Mouse (Mus musculus) layer of hippocampus, adult 8-10 months (tissue): ENCODE measurements around the gene Sema4a. TPM values are rescaled to one million over a fixed set of nuclear protein-coding genes. Genes with fewer than 3 reads are reported as not detected.

Experiments used
- DNase-seq, 2 experiments: peaks; one replicate each; pipeline ENCODE4 v3.0.0; 2022; ENCODE audit warnings: low spot score in 2 of 2
- total RNA-seq, 4 experiments: library from RNA; stranded (reverse); gene quantifications; 2 replicates each; pipeline ENCODE4 v1.2.4; 2022

Gene Sema4a
- total RNA-seq, 4 experiments from 2014 or later, result 43.0 to 52.1 (median 50.8) TPM

DNA sequence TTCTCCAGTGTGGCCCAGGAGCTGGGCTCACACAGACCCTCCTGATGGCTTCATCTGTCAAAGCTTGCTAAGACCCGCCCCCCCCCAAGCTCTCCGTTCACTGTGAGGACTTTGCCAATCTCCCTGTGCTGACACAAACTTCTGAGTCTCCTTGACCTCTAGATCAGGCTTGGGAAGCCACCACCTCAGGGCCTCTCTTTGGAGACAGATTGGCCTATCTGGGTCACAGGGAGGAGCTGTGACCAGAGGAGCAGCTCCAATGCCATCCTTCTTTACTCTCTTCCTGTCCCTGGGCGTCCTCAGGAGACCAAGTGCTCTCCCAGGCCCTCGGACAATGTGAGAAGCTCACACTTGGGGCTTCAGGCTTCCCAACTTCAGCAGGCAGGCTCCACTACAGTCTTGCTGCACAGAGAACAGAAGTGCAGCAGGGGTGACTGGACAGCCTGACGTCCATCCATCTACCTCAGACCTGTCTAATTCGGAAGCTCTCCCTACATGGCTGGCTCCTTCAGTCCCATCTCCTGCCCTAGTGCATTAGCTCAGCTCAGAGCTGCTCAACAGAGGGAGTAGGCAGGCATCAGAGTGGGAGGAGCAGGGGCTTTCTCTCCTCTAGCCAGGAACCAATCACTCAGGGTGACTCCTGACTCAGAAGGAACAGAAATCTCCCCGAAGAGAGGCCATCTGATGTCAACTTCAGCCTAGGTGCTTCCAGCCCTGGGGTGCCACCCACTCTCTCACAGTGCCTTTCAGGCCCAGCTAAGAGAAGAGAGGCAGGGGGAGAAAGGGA lies 4.0 kb downstream of the Sema4a start:
- DNase-seq, result no peak

DNA sequence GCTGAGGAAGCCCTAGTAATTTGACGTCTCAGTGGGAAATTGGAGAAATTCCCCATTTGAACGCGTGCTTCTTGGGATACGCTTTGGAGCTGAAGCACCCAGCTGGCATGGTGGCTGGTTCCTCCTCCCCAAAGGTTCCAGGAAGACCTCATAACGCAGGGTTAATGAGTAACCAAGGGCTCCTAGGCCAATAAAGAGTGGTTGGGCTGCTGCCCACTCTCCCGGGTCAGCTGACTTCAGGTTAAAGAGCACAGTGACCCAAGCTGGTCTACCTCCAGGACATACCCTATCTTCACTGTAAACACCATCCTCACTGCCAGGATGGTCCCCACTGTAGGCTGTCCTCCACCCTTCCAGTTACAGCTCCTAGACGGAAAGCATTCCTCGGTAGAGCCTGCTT lies 4.7 kb downstream of the Sema4a start:
- DNase-seq, result no peak

DNA sequence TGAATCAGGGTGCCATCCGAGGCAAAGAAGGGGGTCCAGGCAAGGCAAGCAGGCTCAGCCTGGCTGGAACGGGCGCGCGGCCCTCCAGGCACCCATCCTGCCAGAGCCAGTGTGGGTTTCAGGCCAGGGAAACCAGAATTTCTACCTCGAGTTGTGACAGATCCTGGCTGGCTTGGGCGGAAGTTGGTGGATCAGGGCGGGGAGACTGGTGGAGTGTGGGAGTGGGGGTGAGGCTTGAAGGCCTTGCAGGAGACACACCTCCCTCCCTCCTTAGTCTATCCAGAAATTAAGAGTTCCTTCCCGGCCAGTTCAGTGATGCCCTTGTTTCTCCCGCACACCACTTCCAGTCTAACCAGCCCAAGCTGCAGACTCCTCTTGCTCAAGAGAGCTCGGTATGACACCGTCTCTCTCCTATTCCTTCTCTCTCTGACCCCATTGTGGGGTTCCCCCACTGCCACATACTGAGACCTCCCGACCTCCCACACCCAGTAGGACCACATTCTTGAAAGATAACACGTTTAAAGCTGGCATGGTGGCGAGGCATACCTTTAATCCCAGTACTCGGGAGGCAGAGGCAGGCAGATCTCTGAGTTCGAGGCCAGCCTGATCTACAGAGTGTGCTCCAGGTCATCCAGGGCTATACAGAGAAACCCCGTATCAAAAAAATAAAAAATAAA lies 5.3 kb downstream of the Sema4a start:
- DNase-seq, result no peak

DNA sequence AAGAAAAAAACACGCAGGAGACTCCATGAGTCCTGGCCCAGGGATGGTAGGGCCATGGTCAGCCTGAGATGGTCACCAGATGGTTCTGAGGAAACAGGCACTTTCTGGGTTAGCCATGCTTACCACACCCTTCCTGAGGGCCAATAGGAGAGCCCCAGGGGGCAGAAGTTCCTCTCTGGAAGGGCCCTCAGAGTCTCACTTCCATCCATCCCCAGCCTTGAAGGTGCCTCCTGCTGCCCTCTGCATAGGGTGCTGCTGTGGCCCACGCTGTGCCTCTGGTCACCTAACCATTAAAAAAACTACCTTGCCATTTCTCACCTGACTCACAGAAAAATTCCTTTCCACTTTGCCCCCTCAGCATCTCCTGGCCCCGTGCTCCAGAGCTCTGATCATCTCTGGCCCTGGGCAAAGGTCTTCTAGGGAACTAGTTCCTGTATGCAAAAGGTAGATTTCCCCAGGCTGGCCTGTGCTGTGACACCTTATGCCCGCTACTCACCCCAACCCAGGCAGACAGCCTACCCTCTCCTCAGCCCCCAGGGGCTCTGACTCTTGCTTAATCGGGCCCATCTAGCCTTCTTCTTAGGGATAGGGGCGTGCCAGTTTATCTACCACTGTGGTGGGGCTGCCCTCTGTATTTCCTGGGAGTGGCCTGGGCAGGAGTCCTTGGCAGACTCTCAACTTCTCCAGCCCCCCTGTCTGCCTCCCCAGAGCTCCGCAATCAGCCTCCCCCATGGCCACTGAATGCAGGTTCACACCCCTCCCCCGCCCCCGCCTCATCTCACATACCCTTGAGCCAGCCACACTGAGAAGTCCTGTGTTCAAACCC lies 6.0 kb downstream of the Sema4a start:
- DNase-seq, result no peak

DNA sequence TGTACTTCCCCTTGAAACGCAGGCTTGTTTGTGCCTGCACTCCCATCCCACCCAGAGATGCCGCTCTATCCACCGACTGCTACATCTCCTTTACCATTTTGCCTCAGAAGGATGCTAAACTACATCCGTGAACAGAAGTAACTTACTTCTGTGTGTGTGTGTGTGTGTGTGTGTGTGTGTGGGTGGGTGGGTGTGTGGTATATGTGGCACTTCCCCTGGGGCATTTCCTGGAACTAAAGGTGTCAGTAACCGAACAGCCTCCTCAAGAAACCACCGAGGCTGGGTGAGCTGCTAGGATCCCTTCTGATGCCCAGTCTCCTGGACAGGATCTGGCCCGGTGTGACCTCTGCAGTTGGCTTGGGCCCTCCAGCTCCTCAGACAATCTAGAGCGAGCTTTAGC lies 7.0 kb downstream of the Sema4a start:
- no peak for DNase-seq

DNA sequence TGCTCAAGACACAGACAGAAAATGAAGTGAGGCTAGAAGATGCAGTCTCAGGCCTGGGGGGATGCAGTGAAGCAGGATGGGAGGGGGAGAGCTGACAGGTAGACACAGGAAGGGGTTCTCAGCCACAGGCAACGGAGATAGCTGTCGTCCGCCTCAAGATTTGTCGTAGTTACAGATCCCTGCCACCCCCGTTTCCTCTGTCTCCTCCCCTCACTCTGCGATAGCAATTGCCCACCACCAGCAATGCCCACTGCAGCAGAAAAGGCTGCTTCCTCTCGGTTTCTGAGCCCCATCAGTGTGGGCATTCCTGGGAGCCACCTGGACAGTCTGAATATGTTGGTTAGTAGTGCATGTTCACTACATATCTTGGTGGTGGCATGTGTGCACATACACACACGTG lies 7.6 kb downstream of the Sema4a start:
- no peak for DNase-seq

DNA sequence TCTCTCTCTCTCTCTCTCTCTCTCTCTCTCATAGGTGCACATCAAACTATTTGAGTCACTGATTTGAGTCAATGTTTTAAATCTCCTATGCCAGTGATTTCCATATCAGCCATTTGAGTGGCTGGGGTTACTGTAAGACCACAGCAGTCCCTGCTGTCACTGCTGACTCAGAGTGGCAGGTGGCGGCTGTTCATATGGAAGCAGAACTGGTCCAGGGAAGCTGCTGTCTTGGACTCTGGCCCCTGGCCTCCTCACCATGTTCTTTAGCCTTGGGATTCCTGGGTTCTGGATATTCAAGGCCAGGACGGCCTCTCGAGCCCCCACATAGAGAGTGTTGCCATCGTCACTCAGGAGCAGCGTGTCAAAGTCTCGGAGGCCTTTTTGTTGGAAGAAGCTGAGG lies 8.3 kb downstream of the Sema4a start:
- DNase-seq, result no peak

DNA sequence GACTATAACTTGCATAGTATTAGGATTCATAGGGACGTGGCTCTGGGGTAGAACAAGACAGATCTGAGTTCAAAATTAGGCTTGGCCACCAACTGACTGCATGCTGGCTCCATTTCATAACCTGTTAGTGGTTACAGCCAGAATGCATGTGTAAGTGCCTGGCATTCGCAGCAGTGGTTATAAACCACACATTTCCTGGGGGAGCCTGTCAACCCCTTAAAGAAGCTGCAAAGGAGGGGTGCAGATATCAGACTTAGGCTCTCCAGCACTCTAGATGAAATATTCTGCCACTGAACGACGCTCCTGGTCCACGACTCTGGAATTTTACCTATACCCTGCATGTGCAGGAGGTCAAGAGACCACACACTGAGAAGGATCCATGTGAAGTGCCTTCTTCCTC lies 8.7 kb downstream of the Sema4a start:
- no peak for DNase-seq

DNA sequence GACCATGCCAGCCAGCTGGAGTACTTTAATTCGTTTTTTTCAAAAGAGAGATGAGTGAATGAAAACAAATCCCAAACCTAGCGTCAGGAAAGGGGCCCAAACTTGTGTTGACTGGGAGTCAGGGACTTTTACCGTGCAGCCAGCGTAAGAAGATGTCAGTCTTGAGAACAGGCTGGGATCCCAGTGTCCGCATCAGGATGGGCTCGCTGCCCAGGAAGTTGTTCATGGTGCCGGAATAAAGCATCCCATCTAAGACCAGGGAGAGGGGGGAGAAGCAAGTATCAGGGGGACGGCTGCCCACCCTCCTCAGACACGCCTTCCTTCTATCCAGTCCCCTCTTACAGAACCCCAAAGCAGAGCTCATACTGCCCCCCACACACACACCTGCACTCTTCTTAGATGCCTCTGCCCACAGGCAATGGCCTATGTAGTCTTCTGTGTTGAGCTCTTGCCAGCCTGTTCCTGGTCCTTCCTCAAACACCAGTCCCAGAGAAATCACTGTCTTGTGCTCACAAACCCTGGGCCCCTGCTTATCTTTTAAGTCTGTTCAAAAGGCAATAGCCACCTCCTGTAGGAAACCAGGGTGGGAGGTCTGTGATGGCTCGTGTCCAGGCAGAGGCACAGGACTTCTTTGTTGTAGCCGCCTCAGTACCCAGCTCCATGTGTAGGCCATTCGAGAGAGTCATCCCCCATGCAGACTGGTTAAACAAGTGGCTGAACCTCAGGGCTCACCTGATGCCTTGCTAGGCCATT lies 10.4 kb downstream of the Sema4a start:
- no peak for DNase-seq

DNA sequence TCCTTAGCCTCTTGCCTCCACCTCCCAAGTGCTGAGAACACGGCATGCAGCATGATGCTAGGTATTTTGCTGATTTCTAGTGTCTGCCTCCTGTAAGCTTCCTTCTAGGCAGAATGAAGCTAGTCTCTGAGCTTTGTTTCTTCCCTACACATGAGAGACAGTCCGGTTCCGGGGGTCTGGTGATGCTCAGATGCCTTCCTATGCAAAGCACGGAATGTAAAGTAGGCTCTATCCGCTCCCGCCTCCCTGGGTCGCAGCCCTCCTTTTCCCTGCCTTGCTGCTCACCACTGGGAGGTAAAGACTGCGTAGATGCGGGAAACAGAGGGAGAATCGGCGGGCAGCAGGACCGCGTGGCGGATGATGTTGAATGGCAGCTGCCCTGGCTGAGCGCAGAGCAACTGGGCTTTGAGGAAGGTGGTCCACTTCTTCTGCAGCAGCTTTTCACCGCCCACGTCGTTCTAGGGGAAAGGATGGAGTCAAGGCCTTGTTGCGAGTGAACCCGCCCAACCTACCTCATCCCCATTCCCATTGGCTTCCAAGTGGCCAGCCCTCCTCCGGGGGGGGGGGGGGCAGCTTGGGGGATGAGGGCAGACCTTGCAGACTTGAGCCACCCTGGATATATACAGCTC lies 11.5 kb downstream of the Sema4a start:
- DNase-seq, result no peak

DNA sequence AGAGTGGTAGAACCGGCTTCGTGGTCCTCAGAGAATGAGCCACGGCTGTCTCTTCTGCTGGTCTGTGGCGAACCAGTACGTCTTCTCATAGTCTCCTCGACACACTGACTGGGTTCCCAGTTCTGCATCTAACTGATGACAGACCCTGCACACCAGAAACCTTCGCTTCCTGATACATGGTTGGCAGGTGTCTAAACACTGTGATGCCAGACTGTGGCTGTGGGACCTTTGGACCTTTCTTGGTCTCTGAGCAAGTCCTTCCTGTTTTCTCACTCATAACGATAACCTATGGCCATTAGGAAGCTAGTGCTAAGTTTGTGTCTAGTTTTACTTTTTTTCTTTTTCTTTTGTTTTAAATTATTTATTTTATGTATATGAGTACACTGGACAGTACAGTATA lies 12.5 kb downstream of the Sema4a start:
- no peak for DNase-seq

DNA sequence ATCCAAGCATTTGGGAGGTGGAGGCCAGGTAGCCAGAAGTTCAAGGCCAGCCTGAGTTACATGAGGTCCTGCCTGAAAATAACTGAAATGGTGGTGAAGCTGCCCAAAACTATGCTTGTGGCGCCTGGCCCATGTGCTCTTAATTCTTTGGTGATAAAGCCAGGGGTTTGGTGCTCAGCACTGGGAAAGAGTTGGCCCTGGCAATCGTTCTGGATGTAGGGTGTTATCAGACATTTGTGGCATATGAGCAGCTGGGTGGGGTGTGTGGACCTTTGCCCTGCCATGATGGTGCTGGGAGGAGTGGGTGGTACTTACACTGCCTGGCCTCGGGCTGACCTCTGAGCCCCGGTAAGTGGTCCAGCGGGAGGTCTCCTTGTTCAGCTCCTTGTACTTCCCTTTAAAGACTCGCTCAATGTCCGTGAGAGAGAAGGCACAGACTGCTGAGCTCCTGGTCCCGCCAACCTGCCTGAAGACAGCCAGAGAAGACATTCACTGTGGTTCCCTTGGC lies 13.3 kb downstream of the Sema4a start:
- DNase-seq, result no peak

DNA sequence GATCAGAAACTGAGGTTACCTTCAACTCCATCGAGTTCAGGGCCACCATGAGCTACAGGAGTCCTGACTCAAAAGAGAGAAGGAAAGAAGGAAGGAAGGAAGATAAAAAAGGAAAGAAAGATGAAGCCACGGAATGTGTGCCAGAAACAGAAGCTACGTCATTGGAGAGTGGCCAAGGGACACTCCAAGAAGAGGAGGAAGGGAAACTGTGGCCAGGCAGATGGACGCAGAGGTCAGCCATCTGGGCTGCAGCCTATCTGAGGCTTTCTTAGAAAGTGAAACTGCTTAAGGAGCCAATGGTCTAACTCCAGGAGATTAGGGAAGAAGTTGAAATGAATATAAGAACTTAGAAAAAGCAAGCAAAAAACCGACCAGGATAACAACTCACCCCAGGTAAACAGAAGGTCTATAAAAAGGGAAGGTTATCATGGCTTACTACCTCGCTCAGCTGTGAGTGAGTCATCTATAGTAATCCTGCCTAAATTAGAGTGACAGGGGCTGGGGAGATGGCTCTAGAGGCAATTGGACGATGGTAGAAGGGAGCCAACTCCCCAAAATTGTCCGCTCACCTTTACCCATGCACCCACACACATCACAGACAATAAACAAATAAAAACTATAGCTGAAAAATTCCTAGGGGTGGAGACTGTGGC lies 14.4 kb downstream of the Sema4a start:
- no peak for DNase-seq

DNA sequence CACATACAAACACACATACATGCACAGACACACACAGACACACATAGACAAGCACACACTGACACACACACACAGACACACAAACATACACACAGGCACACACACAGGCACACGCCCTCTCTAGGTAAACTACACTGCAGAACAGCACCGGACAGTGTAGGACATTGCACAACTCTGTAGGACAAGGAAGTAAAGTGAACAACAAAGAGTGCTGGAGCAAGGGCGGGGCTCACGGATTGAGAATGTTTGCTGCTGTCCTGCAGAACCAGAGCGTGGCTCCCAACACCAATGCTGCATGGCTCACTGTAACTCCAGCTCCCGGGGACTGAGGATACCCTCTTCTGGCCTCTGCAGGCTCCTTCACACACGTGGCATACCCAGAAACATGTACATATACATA lies 18.1 kb downstream of the Sema4a start:
- DNase-seq, result no peak

DNA sequence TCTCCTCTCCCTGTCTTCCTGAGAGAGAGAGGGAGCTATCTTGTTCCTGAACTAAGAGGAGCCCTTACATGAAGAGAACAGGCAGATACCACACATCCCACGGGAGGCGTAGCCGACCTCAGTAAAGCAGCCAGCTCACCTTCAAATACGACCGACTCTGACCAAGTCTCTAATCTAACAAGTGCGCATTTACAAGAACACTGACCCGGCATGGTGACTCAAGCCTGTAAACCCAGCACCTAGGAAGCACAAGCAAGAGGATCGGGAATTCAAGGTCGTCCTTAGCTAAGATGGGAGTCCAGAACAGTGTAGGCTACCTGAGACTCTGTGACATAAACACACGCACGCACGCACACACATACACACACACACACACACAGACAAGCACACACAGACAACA lies 18.5 kb downstream of the Sema4a start:
- DNase-seq, result no peak

DNA sequence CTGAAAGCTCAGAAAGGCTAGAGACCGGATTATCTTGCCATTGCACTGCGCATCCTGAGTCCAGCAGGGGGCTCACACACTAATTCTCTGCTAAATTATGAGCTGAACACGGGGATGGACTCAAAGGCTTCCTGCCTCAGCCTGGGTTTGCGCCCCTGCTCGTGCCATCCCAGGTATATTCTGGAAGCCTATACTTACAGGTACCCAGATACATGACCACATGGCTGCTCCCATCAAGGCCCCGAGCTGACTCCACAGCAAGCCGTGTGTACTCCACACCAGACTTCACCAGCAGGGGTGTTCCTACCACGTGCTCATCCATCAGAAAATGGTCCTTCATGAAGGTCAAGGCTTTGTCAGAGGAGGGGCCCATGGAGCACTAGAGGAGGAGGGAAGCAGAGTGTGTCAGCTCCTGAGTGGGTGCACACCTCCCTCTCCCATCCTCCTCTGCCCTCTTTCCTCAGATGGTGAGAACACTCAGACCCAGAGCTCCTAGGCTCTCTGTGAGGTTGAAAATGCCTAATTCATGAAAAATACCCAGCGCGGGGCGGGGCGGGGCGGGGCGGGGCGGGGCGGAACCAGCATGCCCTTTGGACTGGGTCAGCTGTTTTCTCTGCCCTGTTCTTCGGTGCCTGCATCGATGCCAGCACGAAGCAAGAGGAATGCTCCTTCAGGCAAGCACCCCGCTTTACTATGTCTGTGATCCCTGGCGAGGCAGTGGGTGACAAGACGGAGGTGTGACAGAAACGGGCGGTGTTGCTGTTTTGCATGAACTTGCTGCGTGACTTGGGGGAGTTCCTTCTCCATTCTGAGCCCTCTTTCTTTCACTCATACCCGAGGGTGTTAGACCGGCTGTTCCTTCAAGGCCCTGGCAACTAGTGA lies 20.2 kb downstream of the Sema4a start:
- no peak for DNase-seq

DNA sequence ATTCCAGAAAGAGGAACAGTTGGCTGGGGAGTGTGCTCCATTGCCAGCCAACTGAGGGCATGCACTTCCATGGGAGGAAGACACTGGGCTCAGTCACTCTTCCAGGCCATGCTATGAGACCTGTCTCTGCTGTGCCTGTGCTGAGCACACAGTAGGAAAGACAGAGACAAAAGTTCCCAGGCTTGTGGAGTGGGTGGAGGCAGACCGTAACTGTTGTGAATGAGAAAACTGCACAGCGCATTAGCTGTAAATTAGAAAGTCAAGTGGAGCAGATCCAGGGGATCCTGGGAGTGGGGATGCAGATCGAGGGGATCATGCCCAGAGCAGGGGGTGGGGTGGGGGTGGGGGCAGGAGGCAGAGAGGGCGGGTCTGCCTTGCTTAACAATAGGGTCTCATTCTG lies 21.4 kb downstream of the Sema4a start:
- DNase-seq, result no peak

DNA sequence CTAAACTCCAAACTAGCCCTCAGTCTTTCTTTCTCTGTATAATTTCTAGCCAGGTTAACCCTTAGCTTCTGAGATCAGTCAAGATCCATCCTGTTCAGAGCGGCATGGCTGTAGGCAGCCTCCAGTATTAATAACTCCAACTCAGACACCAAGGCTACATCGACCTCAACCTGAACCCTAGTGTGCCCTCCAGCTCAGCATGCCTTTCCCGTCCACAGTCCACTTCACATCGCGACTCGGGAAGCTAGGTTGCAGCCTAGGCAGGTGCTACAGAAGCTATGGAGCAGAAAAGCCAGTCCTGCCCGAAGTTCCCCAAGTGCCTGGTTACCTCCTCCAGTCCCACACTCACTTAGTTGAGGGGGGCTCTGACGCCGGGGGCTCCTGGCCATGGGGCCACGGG lies 23.5 kb downstream of the Sema4a start:
- no peak for DNase-seq
